Mouse (Mus musculus): ENCODE measurements around the gene Rbpjl.

Rbpjl gene

GRCm38 (mm10) chr2:164396076-164396475, 6.9 kb upstream of the Rbpjl start:
- DNase-seq, result no peak

GRCm38 (mm10) chr2:164396911-164397310, 6.0 kb upstream of the Rbpjl start:
- DNase-seq, result no peak

GRCm38 (mm10) chr2:164403396-164404081, 598 bp downstream of the Rbpjl start:
- no peak for DNase-seq

GRCm38 (mm10) chr2:164404082-164404990, 1.4 kb downstream of the Rbpjl start:
- DNase-seq, result peak in 1 of 2 experiments; percentile 45

GRCm38 (mm10) chr2:164405060-164405459, 2.1 kb downstream of the Rbpjl start, which contains the start of gene Matn4:
Matn4 (minus strand) TSS chr2:164405160.
- DNase-seq, result no peak

GRCm38 (mm10) chr2:164405519-164405918, 2.6 kb downstream of the Rbpjl start:
- DNase-seq, result no peak

GRCm38 (mm10) chr2:164407708-164408107, 4.8 kb downstream of the Rbpjl start:
- peak; percentile 48 to 69 for DNase-seq

GRCm38 (mm10) chr2:164414167-164414566, 11.2 kb downstream of the Rbpjl start:
- DNase-seq, result no peak

GRCm38 (mm10) chr2:164414581-164414980, 11.6 kb downstream of the Rbpjl start:
- no peak for DNase-seq

GRCm38 (mm10) chr2:164417198-164417597, 14.3 kb downstream of the Rbpjl start:
- no peak for DNase-seq

GRCm38 (mm10) chr2:164418308-164418875, 15.5 kb downstream of the Rbpjl start:
- peak; percentile 56 to 79 for DNase-seq

GRCm38 (mm10) chr2:164419489-164419888, 16.5 kb downstream of the Rbpjl start:
- DNase-seq, result no peak

GRCm38 (mm10) chr2:164421306-164421705, 18.4 kb downstream of the Rbpjl start:
- DNase-seq, result no peak

GRCm38 (mm10) chr2:164421979-164422378, 19.0 kb downstream of the Rbpjl start:
- DNase-seq, result peak; percentile 73 to 79

GRCm38 (mm10) chr2:164422675-164423393, 19.9 kb downstream of the Rbpjl start:
- DNase-seq, result no peak

GRCm38 (mm10) chr2:164423464-164423863, 20.5 kb downstream of the Rbpjl start:
- DNase-seq, result no peak

GRCm38 (mm10) chr2:164424406-164424805, 21.5 kb downstream of the Rbpjl start:
- DNase-seq, result no peak

- peak; percentile 70 to 75 for DNase-seq
Measured at GRCm38 (mm10) chr2:164425401-164425800, 22.5 kb downstream of the Rbpjl start.

GRCm38 (mm10) chr2:164426121-164426520, 23.2 kb downstream of the Rbpjl start:
- DNase-seq, result peak; percentile 61 to 64

- DNase-seq, result no peak
Measured at GRCm38 (mm10) chr2:164426952-164427351, 24.0 kb downstream of the Rbpjl start.

- DNase-seq, result no peak
Measured at GRCm38 (mm10) chr2:164428451-164428850, 25.5 kb downstream of the Rbpjl start.

GRCm38 (mm10) chr2:164429881-164430615, 27.1 kb downstream of the Rbpjl start:
- no peak for DNase-seq
